Mouse (Mus musculus): Measurements from ENCODE around the gene Sipa1l1. TPM values are rescaled to one million over a fixed set of nuclear protein-coding genes. Genes with fewer than 3 reads are reported as not detected.
"Not testable (repeated sequence)": the region's sequence is repeated elsewhere in the genome, so short reads cannot be mapped to it uniquely, and the experiment has no call there.

The Sipa1l1 gene
- polyA plus RNA-seq, 1 experiment from 2014 or later: 10.9 TPM

DNA sequence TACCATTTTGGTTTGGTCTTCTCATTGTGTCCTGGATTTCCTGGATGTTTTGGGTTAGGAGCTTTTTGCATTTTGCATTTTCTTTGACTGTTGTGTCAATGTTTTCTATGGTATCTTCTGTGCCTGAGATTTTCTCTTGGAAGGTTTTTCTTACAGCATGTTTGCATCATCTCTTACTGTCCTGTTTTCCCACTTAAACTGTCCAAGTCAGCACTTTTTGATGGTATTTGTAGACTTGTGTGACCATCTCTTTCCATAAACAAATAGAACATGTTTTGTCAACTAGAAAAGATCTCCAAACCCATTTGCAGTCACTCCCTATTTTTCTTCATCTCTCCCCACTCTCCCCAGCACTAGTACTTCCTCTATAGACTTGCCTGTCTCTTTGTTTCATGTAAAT is 17.0 kb downstream of the Sipa1l1 start:
- not testable (repeated sequence) for H3K4me2 ChIP-seq; ATAC-seq (ENCODE audit: low FRiP score); H3K36me3 ChIP-seq; H3K9me3 ChIP-seq (replicated peaks); H3K4me3 ChIP-seq (replicated peaks); H3K27ac ChIP-seq (replicated peaks); H3K27me3 ChIP-seq (replicated peaks); H3K9ac ChIP-seq (replicated peaks)
- peaks cover 12% of the 10 kb centered on the region for H3K4me1 ChIP-seq

DNA sequence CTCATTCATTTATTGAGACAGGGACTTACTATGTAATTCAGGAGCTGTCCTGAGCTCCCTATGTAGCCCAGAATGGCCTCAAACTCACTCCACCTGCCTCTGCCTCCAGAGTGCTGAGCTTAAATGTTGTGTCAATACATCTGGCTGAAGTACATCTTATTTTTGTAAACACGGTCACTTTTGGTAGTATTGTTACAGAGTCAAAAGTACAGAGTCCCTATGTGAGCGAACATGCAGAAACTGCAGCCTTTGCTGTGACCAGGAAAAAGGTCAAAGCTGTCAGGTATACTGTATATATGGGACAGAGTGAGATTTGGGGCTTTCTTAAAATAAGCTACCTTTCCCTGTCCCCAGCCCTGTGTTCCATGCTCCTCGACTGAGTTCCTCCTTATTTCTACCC is 17.6 kb downstream of the Sipa1l1 start:
- Histone ChIP-seq H3K4me3 (replicated peaks) (no peak overlapping the region), H3K27ac (replicated peaks) (no peak overlapping the region), H3K4me2 (no peak overlapping the region), H3K9me3 (replicated peaks) (no peaks in the 10 kb centered on the region), H3K9ac (replicated peaks) (no peak overlapping the region), H3K27me3 (replicated peaks) (no peaks in the 10 kb centered on the region), H3K36me3 (no peaks in the 10 kb centered on the region; the same call in 1 of the 2 replicates), H3K4me1 (peaks cover 12% of the 10 kb centered on the region)
- 89% methylated on average over 3 of the region's 3 CpGs for WGBS
- ATAC-seq (ENCODE audit: low FRiP score): no peak

DNA sequence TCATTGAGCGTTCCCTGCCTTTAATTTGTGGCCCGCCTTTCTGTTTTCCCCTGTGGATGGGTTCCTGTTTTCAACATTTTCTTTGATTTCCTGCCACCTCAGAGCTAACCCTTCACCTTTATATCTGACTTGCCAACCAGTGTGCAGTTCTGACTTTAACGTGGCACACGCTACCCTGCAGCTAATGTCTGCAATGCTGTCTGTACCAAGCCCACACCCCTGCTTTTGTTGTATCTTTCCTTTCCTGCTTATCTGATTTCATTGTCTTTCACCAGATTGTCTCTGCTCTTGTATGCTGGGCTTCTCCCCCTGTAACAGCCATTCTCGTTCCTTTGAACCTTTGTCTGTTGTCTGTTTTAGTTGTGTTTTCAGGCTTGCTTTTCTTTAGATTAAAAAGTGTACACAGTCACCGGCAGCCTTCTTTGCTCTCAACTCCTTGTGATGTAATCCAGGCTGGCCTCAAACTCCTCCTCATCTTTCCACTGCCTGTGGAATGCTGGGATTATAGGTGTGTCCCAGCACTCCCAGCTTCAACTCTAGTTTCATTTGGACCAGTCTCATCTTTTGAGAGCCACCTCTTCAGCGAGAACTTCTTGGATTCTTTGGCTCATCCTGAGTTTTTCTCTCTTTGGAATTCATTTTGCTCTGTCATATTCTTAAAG is 18.2 kb downstream of the Sipa1l1 start:
- H3K36me3 ChIP-seq: no peaks in the 10 kb centered on the region; the same call in 1 of the 2 replicates
- no peak overlapping the region for H3K27ac ChIP-seq (replicated peaks)
- no peak overlapping the region for H3K4me3 ChIP-seq (replicated peaks)
- WGBS: 75% methylated on average over 7 of the region's 7 CpGs
- no peak for ATAC-seq (ENCODE audit: low FRiP score)
- H3K9ac ChIP-seq (replicated peaks): no peak overlapping the region
- H3K4me2 ChIP-seq: no peak overlapping the region
- H3K4me1 ChIP-seq: peaks cover 12% of the 10 kb centered on the region
- no peaks in the 10 kb centered on the region for H3K27me3 ChIP-seq (replicated peaks)
- no peaks in the 10 kb centered on the region for H3K9me3 ChIP-seq (replicated peaks)

DNA sequence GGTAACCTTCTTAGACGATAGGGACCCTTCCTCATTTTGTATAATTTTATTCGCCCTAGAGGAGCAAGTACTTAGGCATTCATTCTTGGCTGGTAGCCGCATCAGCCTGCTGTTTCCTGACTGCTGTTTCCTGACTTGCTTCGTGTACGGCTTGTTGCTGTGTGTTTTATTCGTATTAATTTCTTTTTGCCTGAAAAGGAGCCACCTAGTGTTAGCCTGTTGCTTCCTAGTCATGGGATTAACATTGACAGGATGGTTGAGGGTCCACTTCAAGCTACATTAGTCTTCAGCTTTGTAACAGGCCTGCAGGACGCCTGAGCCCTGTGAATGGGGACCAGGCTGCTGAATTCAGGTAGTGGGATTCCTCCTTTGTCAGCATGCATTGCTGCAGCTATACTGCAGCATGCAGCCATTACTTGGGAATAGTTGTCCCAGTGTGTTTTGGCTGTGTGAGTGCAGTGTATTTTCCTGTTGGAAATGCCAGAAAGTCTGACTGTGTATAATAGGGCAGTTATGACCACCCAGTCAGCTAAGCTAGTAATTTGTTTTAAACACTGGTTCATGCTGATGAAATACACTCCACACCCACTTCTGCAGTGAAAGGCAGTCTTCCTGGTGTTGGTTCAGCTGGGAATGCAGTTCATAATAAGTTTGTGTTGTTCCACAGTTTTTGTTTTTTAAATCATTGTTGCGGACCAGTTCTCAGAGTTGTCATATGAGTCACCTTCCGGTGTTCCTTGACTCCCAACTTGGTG is 19.4 kb downstream of the Sipa1l1 start:
- no peak overlapping the region for H3K27ac ChIP-seq (replicated peaks)
- 64% methylated on average over 9 of the region's 9 CpGs for WGBS
- no peak overlapping the region for H3K4me3 ChIP-seq (replicated peaks)

DNA sequence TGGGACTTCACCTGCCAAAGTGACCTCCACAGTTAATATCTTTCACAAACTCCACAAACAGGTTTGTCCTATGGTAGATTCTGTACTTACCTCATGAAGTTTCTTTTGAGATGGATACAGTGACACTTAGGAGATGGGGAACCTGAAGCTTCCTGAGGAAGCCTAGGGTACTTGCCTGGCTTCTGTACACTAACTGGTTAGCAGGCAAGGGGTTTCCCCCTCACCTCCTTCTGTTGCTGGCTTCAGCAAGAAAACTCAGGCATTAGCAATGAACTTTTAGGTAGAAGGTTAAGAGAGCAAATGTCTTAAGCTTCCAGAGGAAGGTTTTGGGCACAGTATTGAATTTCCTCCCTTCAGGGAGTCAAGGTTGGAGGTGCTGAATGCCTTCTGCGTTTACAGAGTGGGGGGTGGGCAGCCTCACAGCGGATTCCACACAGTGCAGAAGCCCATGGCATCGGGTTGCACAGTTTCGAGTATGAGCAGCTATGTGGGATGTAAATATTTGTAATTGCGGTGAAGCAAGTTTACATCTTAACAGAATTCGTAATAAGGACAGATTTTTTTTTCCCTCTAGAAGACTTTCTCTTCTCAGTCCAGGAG is 20.1 kb downstream of the Sipa1l1 start:
- H3K4me1 ChIP-seq: peaks cover 12% of the 10 kb centered on the region
- H3K4me2 ChIP-seq: no peak overlapping the region
- no peak overlapping the region for H3K9ac ChIP-seq (replicated peaks)
- no peaks in the 10 kb centered on the region for H3K36me3 ChIP-seq
- H3K4me3 ChIP-seq (replicated peaks): no peak overlapping the region
- no peak for ATAC-seq (ENCODE audit: low FRiP score)
- H3K27me3 ChIP-seq (replicated peaks): no peaks in the 10 kb centered on the region
- no peak overlapping the region for H3K27ac ChIP-seq (replicated peaks)
- 53% methylated on average over 6 of the region's 6 CpGs for WGBS
- no peaks in the 10 kb centered on the region for H3K9me3 ChIP-seq (replicated peaks)

More for the DNA sequence above, 19.4 kb downstream of the Sipa1l1 start:
- Histone ChIP-seq H3K36me3 (no peaks in the 10 kb centered on the region), H3K9ac (replicated peaks) (no peak overlapping the region), H3K27me3 (replicated peaks) (no peaks in the 10 kb centered on the region), H3K4me2 (no peak overlapping the region), H3K9me3 (replicated peaks) (no peaks in the 10 kb centered on the region), H3K4me1 (peaks cover 12% of the 10 kb centered on the region)
- ATAC-seq (ENCODE audit: low FRiP score): no peak

DNA sequence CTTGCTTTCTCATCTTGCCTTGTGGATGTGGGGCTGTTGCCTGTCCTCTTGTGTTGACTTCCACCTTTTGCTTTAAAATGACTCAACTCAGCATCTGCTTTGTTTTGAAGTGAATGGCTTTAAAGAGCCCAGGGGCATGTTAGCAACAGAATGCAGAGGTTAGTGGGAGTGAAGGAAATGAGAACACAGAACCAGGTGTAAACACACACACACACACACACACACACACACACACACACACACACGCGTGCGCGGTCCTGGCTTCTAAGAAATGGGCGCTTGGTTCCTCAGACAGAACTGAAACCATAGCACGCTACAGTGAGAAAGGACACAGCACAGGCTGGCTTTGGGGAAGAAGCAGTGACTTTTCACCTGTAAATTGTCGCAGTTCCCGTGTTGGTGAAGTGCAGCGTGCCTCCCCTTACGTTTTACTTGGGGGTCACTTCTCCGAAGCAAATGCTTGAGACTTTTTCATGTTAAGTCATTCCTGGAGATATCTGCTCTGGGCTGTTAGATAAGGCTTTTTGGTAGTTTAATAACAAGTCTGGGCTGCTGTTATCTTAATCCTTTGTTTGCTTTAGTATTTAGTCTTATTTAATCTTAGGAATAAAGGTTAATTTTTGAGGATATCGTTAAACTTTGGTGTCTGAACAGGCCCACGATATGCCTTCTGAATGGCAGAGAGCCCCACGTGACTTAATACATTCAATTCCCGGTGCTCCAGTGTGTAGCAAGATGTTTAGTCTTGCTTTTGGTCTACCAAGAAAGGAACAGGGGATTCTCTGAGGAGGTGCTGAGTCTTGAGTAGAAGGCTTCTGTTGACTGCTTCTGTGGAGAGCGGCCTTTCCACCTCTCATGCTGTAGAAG is 20.8 kb downstream of the Sipa1l1 start:
- Histone ChIP-seq H3K4me2 (no peak overlapping the region), H3K4me1 (peaks cover 12% of the 10 kb centered on the region), H3K27me3 (replicated peaks) (no peaks in the 10 kb centered on the region), H3K9me3 (replicated peaks) (no peaks in the 10 kb centered on the region), H3K9ac (replicated peaks) (no peak overlapping the region), H3K4me3 (replicated peaks) (no peak overlapping the region), H3K36me3 (no peaks in the 10 kb centered on the region), H3K27ac (replicated peaks) (no peak overlapping the region)
- WGBS: 91% methylated on average over 16 of the region's 16 CpGs
- no peak for ATAC-seq (ENCODE audit: low FRiP score)

DNA sequence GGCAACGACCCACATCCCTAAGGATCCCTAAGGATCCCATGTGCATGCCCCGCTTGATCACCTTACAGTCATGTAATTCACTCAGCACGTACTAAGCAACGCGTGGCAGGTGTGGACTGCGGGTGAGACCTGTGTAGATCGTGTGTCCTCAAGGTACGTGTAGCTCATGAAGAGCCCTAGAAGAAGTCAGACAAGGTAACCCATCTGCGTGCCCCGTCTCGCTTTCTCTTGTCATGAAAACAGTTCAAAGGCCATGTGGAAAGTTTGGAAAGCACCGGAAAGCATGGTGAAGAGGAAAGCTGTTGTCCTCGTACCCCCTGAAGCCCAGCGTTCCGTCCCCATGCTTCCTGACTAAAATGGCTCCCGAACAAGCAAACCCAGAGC is 21.5 kb downstream of the Sipa1l1 start:
- Histone ChIP-seq H3K4me2 (no peak overlapping the region), H3K36me3 (no peaks in the 10 kb centered on the region), H3K4me1 (peaks cover 12% of the 10 kb centered on the region), H3K9me3 (replicated peaks) (no peaks in the 10 kb centered on the region), H3K9ac (replicated peaks) (no peak overlapping the region), H3K4me3 (replicated peaks) (no peak overlapping the region), H3K27ac (replicated peaks) (no peak overlapping the region), H3K27me3 (replicated peaks) (no peaks in the 10 kb centered on the region)
- WGBS: 95% methylated on average over 16 of the region's 16 CpGs
- no peak for ATAC-seq (ENCODE audit: low FRiP score)

DNA sequence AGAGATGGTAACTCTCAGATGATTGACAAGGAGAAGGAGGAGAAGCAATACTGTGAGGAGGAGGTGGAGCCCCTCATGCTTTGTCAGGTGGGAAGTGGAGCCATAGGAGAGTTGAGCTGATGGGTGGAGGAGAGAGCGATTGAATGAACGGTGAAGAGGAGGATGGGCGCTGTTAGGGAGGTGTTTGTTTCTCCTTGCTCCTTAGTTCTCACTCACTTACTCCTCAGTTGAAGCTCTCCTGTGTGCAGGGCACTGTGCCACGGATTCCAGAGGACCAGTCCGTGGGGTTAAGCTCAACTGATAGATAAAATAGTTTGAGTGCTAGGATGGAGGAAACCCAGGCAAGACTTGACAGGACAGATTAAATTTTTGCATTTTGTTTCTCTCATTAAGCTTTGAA is 22.6 kb downstream of the Sipa1l1 start:
- Histone ChIP-seq H3K36me3 (no peaks in the 10 kb centered on the region), H3K27ac (replicated peaks) (no peak overlapping the region), H3K4me2 (no peak overlapping the region), H3K27me3 (replicated peaks) (no peaks in the 10 kb centered on the region), H3K9me3 (replicated peaks) (no peaks in the 10 kb centered on the region), H3K4me1 (peaks cover 17% of the 10 kb centered on the region), H3K9ac (replicated peaks) (no peak overlapping the region), H3K4me3 (replicated peaks) (no peak overlapping the region)
- WGBS: 85% methylated on average over 5 of the region's 5 CpGs
- ATAC-seq (ENCODE audit: low FRiP score): no peak

DNA sequence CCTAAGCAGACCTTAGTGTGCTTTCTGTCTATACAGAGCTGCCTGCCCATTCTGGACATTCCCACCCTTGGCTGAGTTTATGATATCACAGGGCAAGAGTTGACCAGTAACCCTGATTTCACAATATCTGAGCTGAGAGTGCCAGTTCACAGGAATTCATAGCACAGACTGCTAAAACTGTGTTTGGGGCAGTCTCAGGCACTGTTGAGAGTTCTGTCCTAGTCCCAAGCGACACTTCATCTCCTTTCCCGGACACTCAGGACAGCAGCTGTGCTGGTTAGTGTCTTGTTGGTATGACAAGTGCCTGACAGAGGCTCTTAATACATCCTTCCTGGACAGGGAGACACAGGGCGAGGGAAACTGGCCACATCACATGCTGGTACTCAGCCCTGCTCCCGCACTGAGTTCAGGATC is 23.5 kb downstream of the Sipa1l1 start:
- H3K9ac ChIP-seq (replicated peaks): no peak overlapping the region
- no peak overlapping the region for H3K4me2 ChIP-seq
- H3K4me3 ChIP-seq (replicated peaks): no peak overlapping the region
- 86% methylated on average over 4 of the region's 4 CpGs for WGBS
- no peaks in the 10 kb centered on the region for H3K9me3 ChIP-seq (replicated peaks)
- peaks cover 16% of the 10 kb centered on the region for H3K4me1 ChIP-seq
- H3K27ac ChIP-seq (replicated peaks): no peak overlapping the region
- ATAC-seq (ENCODE audit: low FRiP score): no peak
- H3K36me3 ChIP-seq: no peaks in the 10 kb centered on the region
- H3K27me3 ChIP-seq (replicated peaks): no peaks in the 10 kb centered on the region

DNA sequence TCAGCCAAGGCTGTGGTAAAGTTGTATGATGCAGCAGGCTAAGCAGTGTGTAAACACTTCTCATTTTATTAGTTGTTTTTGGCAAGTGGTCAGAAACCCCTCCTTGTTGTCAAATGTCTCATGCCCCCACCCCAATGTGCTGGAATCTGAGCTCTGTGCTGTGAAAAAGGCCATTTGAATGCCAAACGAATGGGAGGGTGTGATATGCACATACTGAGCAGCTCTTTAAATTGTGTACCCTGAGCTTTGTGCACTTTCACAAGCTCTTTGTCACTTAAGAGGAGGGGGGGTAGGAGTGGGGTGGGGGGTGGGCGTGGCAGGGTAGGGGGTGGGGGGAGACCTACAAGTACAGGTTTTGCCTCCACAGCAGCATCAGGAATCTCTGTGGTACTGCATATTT is 24.4 kb downstream of the Sipa1l1 start:
- Histone ChIP-seq H3K4me1 (peaks cover 12% of the 10 kb centered on the region), H3K27ac (replicated peaks) (no peak overlapping the region), H3K4me3 (replicated peaks) (no peak overlapping the region), H3K36me3 (no peaks in the 10 kb centered on the region), H3K9me3 (replicated peaks) (no peaks in the 10 kb centered on the region), H3K9ac (replicated peaks) (no peak overlapping the region), H3K27me3 (replicated peaks) (no peaks in the 10 kb centered on the region), H3K4me2 (no peak overlapping the region)
- ATAC-seq (ENCODE audit: low FRiP score): no peak
- WGBS: 53% methylated on average over 2 of the region's 2 CpGs

DNA sequence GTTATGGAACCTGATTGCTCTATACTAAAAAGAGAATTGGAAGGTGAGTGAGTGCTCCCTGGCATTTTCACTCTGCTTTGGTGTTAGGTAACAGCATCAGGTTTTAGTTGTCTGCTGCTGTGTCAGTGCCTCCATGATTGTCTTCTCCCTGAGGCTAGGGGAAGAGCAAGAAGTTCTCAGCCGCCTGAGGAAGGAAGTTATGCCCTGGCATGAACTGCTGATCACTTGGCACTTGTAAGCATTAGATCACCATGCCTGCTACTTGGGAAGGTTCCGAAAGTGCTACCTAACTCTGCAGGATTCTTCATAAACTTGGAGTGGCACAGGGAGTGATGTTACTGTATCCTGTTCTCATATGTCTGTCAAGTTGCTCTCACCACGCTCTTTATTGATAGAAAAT is 25.8 kb downstream of the Sipa1l1 start:
- WGBS: 83% methylated on average over 3 of the region's 3 CpGs
- no peak overlapping the region for H3K27ac ChIP-seq (replicated peaks)

More for the DNA sequence above, 25.8 kb downstream of the Sipa1l1 start:
- peaks cover 7% of the 10 kb centered on the region for H3K4me1 ChIP-seq
- ATAC-seq (ENCODE audit: low FRiP score): no peak
- no peaks in the 10 kb centered on the region for H3K36me3 ChIP-seq
- H3K4me2 ChIP-seq: no peak overlapping the region
- no peaks in the 10 kb centered on the region for H3K27me3 ChIP-seq (replicated peaks)
- H3K9ac ChIP-seq (replicated peaks): no peak overlapping the region
- no peaks in the 10 kb centered on the region for H3K9me3 ChIP-seq (replicated peaks)
- no peak overlapping the region for H3K4me3 ChIP-seq (replicated peaks)
